Mouse (Mus musculus) liver, embryonic 16.5 days (tissue): ENCODE measurements around the gene Stpg2. TPM values are rescaled to one million over a fixed set of nuclear protein-coding genes. Genes with fewer than 3 reads are reported as not detected.

Experiments
- ATAC-seq: fragments of 200-750 bp; cut with Nextera tagmentation; 2 replicates; pipeline ENCODE4 v1.8.0; 2017; ENCODE audit warnings: low read depth, mild to moderate bottlenecking, moderate number of reproducible peaks, moderate library complexity
- H3K27ac ChIP-seq: fragments of 300-500 bp; sonication (generic); 2 replicates; pipeline ENCODE4 v1.5.1; 2014; ENCODE audit warnings: mild to moderate bottlenecking, low read length
- H3K27me3 ChIP-seq: fragments of 300-500 bp; sonication (generic); 2 replicates; pipeline ENCODE4 v1.6.1; 2014; ENCODE audit warnings: low read depth, low read length, mixed read lengths; ENCODE audit not compliant: control insufficient read depth, insufficient read depth
- H3K36me3 ChIP-seq: fragments of 300-500 bp; sonication (generic); 2 replicates; pipeline ENCODE4 v1.6.1; 2014; ENCODE audit warnings: mild to moderate bottlenecking; ENCODE audit not compliant: control insufficient read depth, insufficient read depth
- H3K4me1 ChIP-seq: fragments of 300-500 bp; sonication (generic); 2 replicates; pipeline ENCODE4 v1.6.1; 2014; ENCODE audit warnings: low read depth, low read length, mixed read lengths; ENCODE audit not compliant: control insufficient read depth
- H3K4me2 ChIP-seq: fragments of 300-500 bp; sonication (generic); 2 replicates; pipeline ENCODE4 v1.6.1; 2014; ENCODE audit warnings: low read depth, low read length, mixed read lengths
- H3K4me3 ChIP-seq: fragments of 300-500 bp; sonication (generic); 2 replicates; pipeline ENCODE4 v1.5.1; 2014; ENCODE audit warnings: low read depth, mild to moderate bottlenecking, low read length
- H3K9ac ChIP-seq: fragments of 300-500 bp; sonication (generic); 2 replicates; pipeline ENCODE4 v1.6.1; 2014; ENCODE audit warnings: low read depth, low read length
- H3K9me3 ChIP-seq: fragments of 300-500 bp; sonication (generic); replicated peaks from 2 replicates; pipeline ENCODE4 v1.6.1; 2016; ENCODE audit warnings: low read length; ENCODE audit not compliant: control insufficient read depth
- WGBS: fragments of 180-500 bp; shearing (Covaris S2); extraction: QIAGEN DNeasy Blood & Tissue Kit; methylation state at CpG from one replicate; pipeline ENCODE4 v1.1.7; 2014; ENCODE audit not compliant: insufficient replicate concordance; 5-methylcytosine and 5-hydroxymethylcytosine counted together
- polyA plus RNA-seq: library from polyadenylated mRNA; unstranded; fragments of >200 nt; fragmentation: Nextera tagmentation; extraction: Ambion mirVana; gene quantifications from 2 replicates; pipeline ENCODE4 v1.2.1, GENCODE M21; 2015

Stpg2 gene
- polyA plus RNA-seq, 1 experiment from 2014 or later, result not detected

DNA sequence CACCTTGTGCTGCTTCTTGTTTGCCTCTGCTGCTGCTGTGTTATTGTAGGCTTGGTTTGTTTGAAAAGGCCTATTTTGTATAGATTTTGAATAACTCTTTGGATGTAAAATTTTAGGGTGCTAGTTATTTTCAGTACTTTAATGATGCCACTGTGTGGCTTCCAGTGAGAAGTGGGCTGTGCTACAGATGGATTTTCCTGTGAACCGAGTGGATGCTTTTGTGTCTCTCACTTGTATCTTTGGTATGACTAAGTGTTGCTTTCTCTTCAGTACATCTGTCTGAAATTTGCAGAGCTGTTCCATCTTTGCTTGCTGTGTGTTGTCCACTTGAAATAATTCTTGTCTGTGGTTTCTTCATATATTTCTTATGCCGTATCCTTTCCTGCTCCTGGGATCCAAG is 106.2 kb downstream of the Stpg2 start:
- Histone ChIP-seq H3K9me3 (no peaks in the 10 kb centered on the region), H3K27me3 (no peaks in the 10 kb centered on the region), H3K36me3 (no peaks in the 10 kb centered on the region), H3K4me2 (no peak overlapping the region), H3K27ac (no peak overlapping the region), H3K9ac (no peak overlapping the region), H3K4me1 (no peaks in the 10 kb centered on the region), H3K4me3 (no peak overlapping the region)
- no peak for ATAC-seq
- WGBS, result 60% methylated on average over 2 of the region's 2 CpGs

GRCm38 (mm10) chr3:139380494-139380893 is 175.0 kb downstream of the Stpg2 start:
- Histone ChIP-seq H3K4me1 (no peaks in the 10 kb centered on the region), H3K36me3 (no peaks in the 10 kb centered on the region), H3K4me3 (no peak overlapping the region), H3K4me2 (no peak overlapping the region), H3K27me3 (no peaks in the 10 kb centered on the region), H3K9me3 (no peaks in the 10 kb centered on the region), H3K27ac (no peak overlapping the region), H3K9ac (no peak overlapping the region)
- 58% methylated on average over 3 of the region's 3 CpGs for WGBS
- no peak for ATAC-seq

- Histone ChIP-seq H3K36me3 (no peaks in the 10 kb centered on the region), H3K27me3 (no peaks in the 10 kb centered on the region), H3K4me1 (no peaks in the 10 kb centered on the region), H3K4me3 (no peak overlapping the region), H3K9me3 (no peaks in the 10 kb centered on the region), H3K4me2 (no peak overlapping the region), H3K9ac (no peak overlapping the region), H3K27ac (no peak overlapping the region)
- ATAC-seq, result no peak
- WGBS, result 60% methylated on average over 9 of the region's 9 CpGs
These were observed 191.8 kb downstream of the Stpg2 start for GRCm38 (mm10) chr3:139397077-139397865.

DNA sequence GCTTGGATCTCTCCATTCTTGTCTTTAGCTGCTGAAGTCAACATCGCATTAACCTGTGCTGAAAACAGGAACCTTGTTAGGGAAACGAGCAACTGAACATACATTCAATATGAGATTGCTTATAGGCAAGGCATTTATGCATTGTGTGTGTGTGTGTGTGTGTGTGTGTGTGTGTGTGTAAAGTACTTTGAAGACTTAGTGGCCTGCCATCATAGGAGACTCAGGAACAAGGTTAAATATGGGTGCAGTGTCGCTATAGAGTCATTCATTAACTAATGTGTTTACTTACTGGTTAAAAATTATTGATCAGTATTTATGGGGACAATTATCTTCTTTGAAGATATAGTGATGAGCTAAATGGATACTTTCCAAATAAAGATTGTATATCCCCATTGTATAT is 199.2 kb downstream of the Stpg2 start:
- Histone ChIP-seq H3K4me2 (no peak overlapping the region), H3K9me3 (no peaks in the 10 kb centered on the region), H3K27ac (no peak overlapping the region), H3K4me3 (no peak overlapping the region), H3K9ac (no peak overlapping the region), H3K4me1 (no peaks in the 10 kb centered on the region), H3K36me3 (no peaks in the 10 kb centered on the region), H3K27me3 (no peaks in the 10 kb centered on the region)
- 52% methylated on average over 3 of the region's 3 CpGs for WGBS
- ATAC-seq, result no peak

DNA sequence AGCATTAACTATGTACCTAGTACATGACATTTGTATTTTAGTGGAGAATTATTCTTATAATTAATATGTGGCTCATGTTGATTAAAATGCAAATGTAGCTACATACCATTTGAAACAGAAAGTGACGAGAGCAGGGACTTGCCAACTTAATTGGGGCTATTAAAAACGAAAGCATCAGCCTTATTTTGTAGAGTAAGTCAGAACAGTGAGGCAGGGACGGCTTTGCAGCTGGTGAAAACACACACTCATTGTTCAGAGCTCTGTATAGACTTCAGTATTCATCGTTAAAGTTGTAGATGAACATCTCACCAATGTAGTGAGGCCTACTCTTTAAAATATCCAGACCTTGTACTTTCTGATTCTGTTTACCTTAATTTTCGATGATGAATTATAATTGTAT is 213.6 kb downstream of the Stpg2 start:
- H3K9ac ChIP-seq, result no peak overlapping the region
- H3K27me3 ChIP-seq, result no peaks in the 10 kb centered on the region
- H3K4me3 ChIP-seq, result no peak overlapping the region
- no peaks in the 10 kb centered on the region for H3K9me3 ChIP-seq
- no peaks in the 10 kb centered on the region for H3K4me1 ChIP-seq
- H3K27ac ChIP-seq, result no peak overlapping the region
- 50% methylated on average over 5 of the region's 5 CpGs for WGBS
- no peak for ATAC-seq
- H3K36me3 ChIP-seq, result no peaks in the 10 kb centered on the region
- no peak overlapping the region for H3K4me2 ChIP-seq

DNA sequence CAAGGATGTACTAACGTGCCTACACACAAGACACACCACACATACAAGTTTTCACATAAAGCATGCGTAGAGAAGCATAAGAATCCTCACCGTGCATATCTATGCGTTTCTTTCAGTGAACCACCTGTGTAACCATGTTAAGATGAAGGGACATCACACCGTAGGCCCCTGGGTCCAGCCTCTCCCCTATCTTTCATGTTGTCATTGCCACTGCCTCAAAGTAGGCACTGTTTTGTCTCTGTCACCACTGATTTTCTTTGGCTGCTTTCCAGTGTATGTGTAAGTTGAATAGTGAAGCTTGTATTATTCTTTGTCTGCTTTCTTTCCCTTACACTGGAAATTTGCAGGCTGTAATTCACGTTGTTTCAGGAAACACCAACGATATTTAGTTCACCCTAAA is 236.7 kb downstream of the Stpg2 start:
- no peaks in the 10 kb centered on the region for H3K27me3 ChIP-seq
- H3K4me3 ChIP-seq, result no peak overlapping the region
- H3K4me1 ChIP-seq, result no peaks in the 10 kb centered on the region
- H3K4me2 ChIP-seq, result no peak overlapping the region
- no peak for ATAC-seq
- 56% methylated on average over 7 of the region's 7 CpGs for WGBS
- H3K27ac ChIP-seq, result no peak overlapping the region
- no peak overlapping the region for H3K9ac ChIP-seq
- no peaks in the 10 kb centered on the region for H3K36me3 ChIP-seq
- H3K9me3 ChIP-seq, result no peaks in the 10 kb centered on the region

GRCm38 (mm10) chr3:139495939-139496338 is 290.4 kb downstream of the Stpg2 start:
- Histone ChIP-seq H3K27ac (no peak overlapping the region), H3K4me2 (no peak overlapping the region), H3K4me1 (no peaks in the 10 kb centered on the region), H3K9ac (no peak overlapping the region), H3K36me3 (no peaks in the 10 kb centered on the region), H3K4me3 (no peak overlapping the region), H3K27me3 (no peaks in the 10 kb centered on the region), H3K9me3 (no peaks in the 10 kb centered on the region)
- 61% methylated on average over 3 of the region's 3 CpGs for WGBS
- no peak for ATAC-seq

DNA sequence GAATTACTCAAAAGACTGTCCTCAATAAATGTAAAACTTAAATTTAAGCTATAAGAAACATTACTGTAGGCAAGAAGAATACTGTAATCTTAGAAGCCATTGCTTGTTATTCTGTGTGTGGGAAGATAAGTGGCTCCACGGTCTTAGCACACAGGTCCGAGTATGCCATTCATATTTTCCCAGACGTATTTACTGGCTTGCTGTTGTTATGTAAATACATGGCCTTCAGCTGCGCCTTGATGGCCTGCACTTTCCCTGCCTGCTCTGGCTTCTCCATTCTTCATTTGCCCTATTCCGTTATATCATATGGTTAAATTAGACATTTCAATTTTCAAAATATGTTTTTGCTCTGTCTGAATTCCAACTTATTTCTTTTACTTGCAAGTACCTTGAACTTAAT is 296.7 kb downstream of the Stpg2 start:
- Histone ChIP-seq H3K9me3 (no peaks in the 10 kb centered on the region), H3K4me2 (no peak overlapping the region), H3K27ac (no peak overlapping the region), H3K4me1 (no peaks in the 10 kb centered on the region), H3K27me3 (no peaks in the 10 kb centered on the region), H3K9ac (no peak overlapping the region), H3K4me3 (no peak overlapping the region), H3K36me3 (no peaks in the 10 kb centered on the region)
- 66% methylated on average over 5 of the region's 5 CpGs for WGBS
- ATAC-seq, result no peak

GRCm38 (mm10) chr3:139509275-139509985 is 303.9 kb downstream of the Stpg2 start:
- Histone ChIP-seq H3K36me3 (no peaks in the 10 kb centered on the region), H3K27me3 (no peaks in the 10 kb centered on the region), H3K9me3 (no peaks in the 10 kb centered on the region), H3K4me2 (no peak overlapping the region), H3K4me3 (no peak overlapping the region), H3K27ac (no peak overlapping the region), H3K4me1 (no peaks in the 10 kb centered on the region), H3K9ac (no peak overlapping the region)
- WGBS, result 40% methylated on average over 6 of the region's 6 CpGs
- no peak for ATAC-seq
